Mouse (Mus musculus) myocyte (in vitro differentiated cells): ENCODE data around the gene Spg21.

ENCODE experiments used
- MYOG ChIP-seq, 3 experiments: IDR thresholded peaks; one replicate each; pipeline ENCODE4 v1.6.1; 2011; ENCODE audit warnings: control low read depth in 2 of 3, low read depth in 2 of 3, mild to moderate bottlenecking in 2 of 3; ENCODE audit not compliant: insufficient read length in 2 of 3, control insufficient read depth in 1 of 3, insufficient read depth in 1 of 3
- POLR2A ChIP-seq: IDR thresholded peaks from one replicate; pipeline ENCODE4 v1.6.1; 2011; ENCODE audit warnings: low read depth, mild to moderate bottlenecking, control low read depth, moderate library complexity; ENCODE audit not compliant: insufficient read length
- POLR2AphosphoS2 ChIP-seq: IDR thresholded peaks from one replicate; pipeline ENCODE4 v1.6.1; 2011; ENCODE audit warnings: low read depth, control low read depth; ENCODE audit not compliant: insufficient read length
- USF1 ChIP-seq: IDR thresholded peaks from one replicate; pipeline ENCODE4 v1.6.1; 2011; ENCODE audit warnings: low read depth, mild to moderate bottlenecking, control low read depth, moderate library complexity

DNA sequence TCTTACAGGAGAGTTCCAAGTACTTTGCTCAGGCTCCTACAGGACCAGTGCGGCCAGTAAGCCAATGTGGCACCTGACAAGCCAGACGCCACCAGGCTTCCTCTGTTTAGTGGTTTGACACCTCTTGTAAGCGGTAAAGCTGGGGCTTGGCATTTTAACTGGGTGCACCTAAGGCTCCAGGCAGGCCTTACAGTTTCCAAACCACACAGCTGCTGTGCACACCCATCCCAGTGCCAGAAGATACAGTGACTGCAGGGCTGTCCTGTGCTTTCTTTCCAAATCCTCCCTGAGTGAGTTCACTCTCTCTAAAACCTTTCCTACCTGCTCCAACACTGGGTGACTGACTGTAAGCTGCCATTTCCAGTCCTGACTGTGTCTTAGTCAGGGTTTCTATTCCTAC lies 30.7 kb downstream of the Spg21 start:
- TF ChIP-seq MYOG (IDR thresholded peaks at IDR 0.05; ENCODE audit: control insufficient read depth in 1 of 3, insufficient read depth in 1 of 3, insufficient read length in 2 of 3, low read depth in 2 of 3) (no peak), POLR2A (no peak), USF1 (no peak), POLR2AphosphoS2 (no peak)
